Mouse (Mus musculus): ENCODE results near the gene Git1.
A peak's percentile ranks its signal among the peaks of the same experiment; 100 is the strongest.

The Git1 gene

DNA sequence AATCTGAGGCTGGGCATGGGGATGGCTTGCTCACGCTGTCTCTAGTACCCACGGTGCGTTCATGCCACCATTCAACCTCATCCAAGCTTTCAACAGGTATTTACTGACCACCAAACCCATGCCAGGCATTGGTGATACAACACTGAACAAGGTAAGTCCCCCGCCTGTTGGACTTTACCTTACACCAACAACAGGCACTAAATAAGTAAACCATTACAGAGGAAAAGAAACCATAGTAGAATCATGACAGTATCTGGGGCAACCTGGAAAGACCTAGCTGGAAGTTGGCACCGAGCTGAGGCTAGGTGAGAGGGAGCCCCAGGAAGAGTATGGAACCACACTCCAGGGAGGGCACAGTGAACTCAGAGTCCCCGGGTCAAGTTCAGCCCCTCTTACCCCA lies 16.5 kb upstream of the Git1 start:
- ATAC-seq (ENCODE audit: insufficient number of reproducible peaks, low FRiP score, low TSS enrichment): no peak

DNA sequence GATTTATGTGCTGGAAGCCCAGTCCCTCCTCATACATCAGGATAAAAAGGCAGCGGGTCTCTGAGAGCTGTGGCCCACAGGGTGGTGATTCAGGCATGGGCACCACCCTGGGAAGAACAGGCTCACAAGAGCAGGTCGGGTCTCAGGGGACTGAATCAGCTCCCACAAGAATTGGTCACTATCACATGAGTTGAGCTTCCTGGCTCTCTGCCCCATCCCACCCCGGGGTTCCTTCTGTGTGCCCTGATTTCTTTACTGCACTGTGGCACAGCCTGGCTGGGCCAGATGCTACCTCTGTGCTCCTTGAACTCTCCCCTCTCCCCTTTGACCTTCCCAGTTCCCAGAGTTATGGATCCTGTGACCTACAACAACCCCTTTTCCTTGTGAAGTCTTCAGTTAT lies 10.3 kb upstream of the Git1 start:
- ATAC-seq (ENCODE audit: insufficient number of reproducible peaks, low FRiP score, low TSS enrichment): no peak

DNA sequence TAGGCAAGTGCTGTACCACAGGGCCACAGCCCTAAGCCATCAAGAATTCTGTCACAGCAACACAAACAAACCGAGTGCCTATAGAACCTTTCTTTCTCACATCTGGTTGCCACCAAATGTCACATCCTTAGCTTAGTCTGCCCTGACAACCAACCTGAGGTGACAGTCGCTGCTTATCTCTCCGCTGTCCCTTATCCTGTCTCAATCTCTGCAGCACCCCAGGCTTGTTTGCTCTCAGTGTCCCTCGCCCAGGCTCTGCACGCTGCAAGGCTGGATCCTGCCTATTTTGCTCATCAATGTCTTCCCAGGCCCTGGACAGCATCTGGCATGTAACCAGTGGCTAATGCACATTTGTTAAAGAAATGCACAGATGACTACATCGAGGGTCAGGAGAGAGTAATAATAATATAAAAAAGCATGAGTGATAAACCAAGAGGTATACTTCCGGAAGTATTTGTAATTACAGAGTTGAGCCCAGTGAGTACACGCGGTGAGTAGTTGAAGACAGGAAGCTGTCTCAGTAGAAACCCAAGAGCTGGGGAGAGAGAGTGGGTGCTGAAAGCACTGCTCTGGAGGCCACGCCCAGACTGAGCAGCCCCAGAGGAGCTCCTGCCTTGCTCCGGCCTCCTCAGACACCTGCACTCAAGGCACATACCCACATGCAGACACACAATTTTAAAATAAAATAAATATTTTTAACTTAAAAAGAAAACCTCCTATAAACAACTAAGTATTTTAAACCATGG lies 9.7 kb upstream of the Git1 start:
- no peak for ATAC-seq (ENCODE audit: insufficient number of reproducible peaks, low FRiP score, low TSS enrichment)

DNA sequence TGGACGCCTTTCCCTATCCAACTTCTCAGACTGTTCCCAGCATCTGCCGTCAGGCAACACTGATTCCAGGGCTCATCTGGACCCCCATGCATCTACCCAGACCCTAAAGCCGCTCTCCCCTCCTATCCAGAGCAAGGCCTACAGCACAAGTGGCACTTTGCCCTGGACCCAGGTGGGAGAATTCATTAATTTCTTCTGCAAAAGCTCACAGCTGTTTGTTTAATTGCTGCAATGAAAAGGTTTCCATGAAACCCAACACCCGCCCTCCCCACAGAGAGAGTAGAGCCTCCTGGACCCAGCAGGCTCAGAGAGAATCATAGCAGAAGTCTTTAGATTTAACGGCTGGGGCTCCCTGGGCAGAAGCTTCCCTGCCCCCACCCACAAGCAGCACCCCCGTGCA lies 8.1 kb upstream of the Git1 start:
- no peak for ATAC-seq (ENCODE audit: insufficient number of reproducible peaks, low FRiP score, low TSS enrichment)

DNA sequence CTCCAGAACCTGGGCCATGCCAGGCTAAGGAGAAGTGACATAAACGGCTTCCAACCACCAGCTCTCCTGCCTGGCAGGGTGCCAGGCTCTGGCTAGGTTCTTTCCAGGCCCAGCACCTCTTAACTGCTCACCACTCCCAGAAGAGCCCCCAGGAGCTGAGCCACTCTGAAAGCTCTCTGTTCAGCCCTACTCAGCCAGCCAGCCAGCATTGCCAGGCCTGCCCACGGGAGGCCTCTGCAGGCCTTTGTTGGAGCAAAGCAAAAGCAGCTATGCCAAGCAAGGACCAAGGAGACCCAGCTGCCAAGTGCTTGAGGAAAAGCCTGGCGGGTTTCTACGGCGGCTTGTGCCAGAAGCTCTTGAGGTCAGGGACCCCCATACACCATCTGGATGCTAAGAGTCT lies 6.6 kb upstream of the Git1 start:
- no peak for ATAC-seq (ENCODE audit: insufficient number of reproducible peaks, low FRiP score, low TSS enrichment)

DNA sequence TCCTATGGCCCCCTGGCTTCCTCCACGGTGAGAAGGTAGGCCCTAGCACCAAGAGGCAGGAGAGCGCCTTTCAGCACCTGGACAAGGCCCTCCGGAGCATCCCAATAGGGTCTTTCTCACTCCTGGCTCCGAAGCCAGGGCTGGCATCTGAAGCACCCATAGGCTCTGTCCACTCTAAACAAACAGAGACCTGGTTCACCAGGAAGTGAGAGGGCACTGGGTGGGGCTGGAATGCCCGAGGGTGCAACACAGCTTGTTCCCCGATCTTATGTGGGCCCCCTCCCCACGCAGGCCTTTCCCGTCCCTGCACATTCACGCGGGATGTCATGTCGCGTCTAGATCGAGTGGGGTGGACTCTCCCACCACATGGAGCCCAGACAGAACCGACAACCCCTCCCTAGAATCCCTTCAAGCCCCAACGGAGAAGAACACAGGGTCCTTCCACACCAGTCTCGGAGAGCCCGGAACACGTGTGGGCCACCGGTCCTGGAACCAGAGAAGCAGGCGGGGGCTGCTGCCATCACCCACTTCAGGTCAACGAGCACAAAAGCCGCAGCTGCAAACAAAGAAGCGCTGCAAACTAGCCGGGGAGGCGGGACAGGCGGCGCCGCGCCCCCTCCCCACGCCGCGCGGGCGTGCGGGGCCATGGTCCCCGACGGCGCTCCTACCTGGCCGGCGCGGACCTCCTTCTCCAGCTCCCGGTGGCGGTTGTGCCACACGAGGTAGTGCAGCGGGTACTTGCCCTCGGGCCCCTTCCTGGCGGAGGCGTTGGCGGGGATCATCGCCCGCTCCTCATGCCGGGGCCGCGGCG lies 4.4 kb upstream of the Git1 start:
- no peak for ATAC-seq (ENCODE audit: insufficient number of reproducible peaks, low FRiP score, low TSS enrichment)

DNA sequence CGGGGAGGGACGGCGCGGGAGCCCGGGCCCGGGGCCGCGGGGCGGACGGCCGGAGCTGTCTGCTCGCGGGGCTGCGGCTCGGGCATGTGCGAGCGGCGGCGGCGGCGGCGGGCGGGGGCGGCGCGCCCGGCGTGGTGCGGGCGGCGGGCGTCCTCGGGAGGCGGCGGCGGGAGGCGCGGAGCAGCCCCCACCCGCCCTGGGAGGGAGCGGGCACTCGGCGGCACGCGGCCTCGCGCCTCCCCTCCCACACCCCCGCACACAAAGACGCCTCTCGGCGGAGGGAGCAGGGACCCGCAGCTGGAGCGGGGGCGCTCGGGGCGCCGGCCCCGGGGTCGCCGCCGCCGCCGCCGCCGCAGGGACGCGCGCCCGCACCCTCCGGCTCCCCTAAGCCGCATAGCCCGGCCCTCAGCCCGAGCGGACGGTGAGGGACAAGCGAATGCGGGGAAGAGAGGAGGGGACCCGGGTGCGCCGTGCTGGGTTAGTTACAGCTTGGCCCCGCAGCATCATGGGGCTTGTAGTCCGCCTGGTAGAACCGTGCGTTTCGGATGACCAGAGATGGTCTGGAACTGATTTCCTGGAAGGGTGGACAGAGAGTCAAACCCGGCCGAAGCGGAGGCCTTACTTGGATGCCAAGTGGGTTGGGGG lies 3.6 kb upstream of the Git1 start, which contains the start of gene Ankrd13b:
Ankrd13b (minus strand) TSS at position 88 of the 645 bp plus-strand sequence.
- ATAC-seq (ENCODE audit: insufficient number of reproducible peaks, low FRiP score, low TSS enrichment): peak; percentile 52; the same call in 1 of the 2 replicates

DNA sequence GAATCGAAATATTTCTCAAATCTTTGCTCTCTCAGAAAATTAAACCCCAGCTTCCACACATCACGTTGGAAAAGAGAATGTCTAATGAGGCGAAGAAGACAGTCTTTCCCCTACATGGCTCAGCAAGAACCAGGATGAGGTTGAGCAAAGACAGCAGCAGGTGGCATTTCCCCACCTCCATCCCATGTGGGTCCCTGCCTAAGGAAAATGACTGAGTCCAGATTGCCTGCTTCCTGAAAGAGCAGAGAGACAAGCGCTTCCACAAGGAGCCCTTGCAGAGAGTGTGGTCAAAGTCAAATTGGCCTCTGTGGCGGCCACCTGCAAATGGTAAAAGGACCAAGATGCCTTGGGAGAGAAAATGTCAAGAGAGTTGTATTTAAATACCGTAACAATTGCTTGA lies 2.9 kb upstream of the Git1 start:
- no peak for ATAC-seq (ENCODE audit: insufficient number of reproducible peaks, low FRiP score, low TSS enrichment)

DNA sequence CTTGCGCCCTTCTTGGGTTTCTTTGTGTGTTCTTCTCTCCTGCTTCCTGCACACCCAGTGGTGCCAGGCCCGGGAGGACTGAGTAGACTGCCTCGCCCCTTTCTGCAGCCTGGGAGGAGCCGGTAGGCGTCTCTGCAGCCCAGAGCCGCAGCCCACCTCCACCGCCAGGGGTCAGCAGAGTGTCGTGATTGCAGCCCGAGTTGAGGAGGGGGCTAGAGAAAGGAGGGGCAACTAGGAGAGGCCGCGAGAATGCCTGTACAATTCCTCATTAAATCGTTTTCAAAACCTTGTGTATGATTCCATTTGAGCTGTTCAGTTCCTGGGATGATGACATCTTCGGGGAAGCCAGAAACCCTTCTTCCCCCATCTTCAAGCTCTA lies 2.2 kb upstream of the Git1 start:
- no peak for ATAC-seq (ENCODE audit: insufficient number of reproducible peaks, low FRiP score, low TSS enrichment)

DNA sequence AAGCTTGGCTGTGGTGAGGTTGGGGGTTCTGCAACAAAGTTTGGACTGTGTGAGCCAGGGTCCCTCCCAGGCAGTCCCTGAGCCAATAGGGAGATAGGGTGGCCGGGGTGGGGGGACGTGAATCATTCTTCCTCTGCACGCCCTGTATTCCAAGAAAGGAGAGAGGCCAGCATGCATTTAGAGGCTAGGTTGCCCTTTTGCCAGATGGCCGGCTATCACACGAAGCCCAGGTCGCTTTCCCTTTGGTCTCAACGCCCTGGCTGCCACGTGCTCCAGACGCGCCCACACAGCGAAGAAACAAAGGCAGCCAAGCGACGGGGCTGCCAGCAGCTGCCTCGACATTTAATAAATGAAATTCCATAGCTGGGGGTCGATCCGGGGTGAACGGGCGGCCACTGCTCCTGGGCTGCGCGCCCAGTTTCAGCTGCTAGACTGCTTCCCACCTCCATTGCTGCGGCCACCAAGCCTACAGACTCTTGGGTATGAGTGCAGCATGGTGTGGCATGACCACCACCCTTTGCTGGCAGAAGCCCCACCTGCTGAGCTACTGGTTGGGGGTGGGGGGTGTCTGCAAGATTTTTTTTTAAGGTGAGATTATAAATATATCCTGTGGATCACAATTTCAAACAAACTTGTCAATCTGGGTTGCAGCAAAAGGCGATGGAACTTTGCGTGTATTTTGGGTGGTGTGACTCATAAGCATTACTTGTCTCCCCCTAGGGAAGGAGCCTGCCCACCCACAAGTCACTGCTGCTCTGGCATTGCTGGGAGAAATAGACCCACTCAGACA lies 1.7 kb upstream of the Git1 start:
- ATAC-seq (ENCODE audit: insufficient number of reproducible peaks, low FRiP score, low TSS enrichment): no peak

DNA sequence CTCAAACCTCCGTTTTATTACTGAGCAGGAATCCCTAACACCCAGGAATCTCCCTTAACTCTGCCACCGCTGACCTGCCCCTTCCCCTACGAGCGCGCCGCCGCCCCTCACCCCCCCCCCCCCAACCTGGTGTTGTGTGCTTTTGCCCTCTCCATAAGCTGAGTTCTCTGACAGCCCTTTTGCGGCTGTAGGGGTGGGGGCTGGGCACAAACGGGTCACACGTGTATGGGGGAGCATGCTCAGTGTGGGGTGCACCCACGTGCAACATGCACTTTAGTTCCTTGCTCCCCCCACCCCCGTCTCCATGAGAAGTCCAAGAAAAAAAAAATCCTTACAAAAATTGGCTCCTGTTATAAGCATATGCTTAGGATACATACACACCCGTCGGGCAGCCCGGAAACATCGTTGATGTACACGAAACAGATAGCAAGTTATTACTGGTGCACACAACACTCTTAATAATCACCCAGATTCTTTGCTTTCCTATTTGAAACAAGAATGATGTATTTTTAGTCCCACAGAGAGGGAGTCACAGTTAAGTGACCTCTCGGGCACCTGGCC lies 971 bp upstream of the Git1 start:
- ATAC-seq (ENCODE audit: insufficient number of reproducible peaks, low FRiP score, low TSS enrichment): no peak

DNA sequence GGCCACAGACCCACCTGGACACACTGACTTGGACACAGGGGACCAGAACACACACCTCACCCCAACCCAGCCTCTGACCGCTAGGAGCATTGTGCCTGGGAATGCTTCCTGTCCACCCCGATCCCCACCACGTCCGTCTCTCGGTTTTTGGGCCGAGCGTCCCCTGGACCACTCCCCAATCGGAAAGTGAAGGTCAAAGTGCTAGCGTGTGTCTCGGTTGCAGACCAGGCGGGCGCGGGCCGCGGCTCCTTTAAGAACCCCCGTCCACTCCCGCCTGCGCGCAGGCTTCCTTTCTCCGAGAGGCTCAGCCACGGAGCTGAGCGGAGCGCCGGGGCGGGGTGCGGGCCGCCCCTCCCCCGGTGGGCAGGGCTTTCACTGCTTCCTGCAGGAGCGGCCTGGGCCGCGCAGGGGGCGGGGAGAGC lies 440 bp upstream of the Git1 start:
- ATAC-seq (ENCODE audit: insufficient number of reproducible peaks, low FRiP score, low TSS enrichment): peak; percentile 69

DNA sequence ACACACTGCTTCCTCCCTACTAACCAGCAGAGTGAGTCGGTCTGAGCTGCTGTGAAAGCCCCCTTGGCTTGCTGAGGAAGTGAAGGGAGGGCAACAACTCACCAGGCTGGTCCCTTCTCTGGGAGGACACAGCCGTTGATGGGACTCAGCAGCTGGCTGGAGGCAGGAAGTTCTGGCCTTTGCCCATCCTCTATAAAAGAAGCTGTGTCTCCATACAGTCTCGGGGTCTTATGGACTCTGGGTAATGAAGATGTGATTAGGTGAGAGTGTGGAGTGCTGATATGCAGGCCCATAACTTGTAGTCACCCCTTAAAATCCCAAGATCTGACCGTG lies 948 bp downstream of the Git1 start:
- ATAC-seq (ENCODE audit: insufficient number of reproducible peaks, low FRiP score, low TSS enrichment): no peak

DNA sequence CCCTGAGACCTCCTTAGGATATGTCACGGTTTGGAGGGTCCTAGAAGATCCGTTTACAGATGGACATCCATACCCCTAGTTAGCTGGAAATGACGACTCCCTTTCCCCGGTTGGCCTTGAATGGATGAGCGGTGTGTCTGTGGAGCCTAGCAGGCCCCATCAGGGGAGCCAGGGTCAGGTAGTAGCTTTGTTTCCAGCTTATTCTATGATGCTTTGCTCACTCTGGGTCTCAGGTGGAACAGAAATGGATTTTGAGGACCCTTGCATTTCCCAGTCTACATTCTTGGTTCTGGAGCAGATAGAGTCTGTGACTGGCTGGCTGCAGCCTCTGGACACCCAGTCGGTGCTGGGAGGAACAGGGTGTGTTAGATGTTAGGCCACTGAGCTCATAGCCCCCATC lies 1.4 kb downstream of the Git1 start:
- no peak for ATAC-seq (ENCODE audit: insufficient number of reproducible peaks, low FRiP score, low TSS enrichment)

DNA sequence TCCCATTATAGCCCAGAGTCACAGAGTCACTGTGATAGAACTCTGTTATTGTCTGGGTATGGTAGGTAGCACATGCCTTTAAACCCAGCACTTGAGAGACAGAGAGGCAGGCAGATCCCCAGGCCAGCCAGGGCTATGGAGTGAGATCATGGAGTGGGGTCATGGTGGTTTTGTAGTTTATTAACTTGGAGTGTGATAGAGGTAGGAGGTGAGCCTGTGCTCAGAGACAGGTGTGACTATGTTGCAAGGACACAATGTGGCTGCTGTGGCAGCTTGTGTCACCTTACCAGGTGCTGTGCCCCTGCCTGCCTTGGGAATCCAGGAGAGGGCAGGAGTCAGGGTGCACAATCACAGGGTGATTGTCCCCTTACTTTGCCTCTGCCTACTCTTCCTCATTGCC lies 2.1 kb downstream of the Git1 start:
- ATAC-seq (ENCODE audit: insufficient number of reproducible peaks, low FRiP score, low TSS enrichment): no peak

DNA sequence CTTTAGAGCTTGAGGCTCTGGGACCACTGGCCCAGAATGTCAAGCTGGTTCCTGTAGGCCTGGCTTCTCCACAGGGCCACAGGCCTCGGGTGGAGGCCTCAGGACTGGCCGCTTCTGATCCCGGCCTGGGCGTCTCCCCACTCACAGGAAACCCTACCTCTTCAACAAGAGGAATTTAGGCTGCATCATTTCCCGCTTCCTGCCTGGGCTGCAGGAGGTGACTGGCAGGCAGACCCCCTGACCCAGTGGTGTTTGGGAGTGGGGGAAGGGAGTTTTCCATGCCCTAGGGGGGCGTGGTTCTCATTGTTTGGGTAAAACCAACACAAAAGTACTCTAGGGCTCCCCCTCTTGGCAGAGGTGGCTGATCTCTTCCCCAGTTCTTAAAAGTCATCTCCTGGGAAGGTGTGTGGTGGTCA lies 4.0 kb downstream of the Git1 start:
- ATAC-seq (ENCODE audit: insufficient number of reproducible peaks, low FRiP score, low TSS enrichment): no peak

DNA sequence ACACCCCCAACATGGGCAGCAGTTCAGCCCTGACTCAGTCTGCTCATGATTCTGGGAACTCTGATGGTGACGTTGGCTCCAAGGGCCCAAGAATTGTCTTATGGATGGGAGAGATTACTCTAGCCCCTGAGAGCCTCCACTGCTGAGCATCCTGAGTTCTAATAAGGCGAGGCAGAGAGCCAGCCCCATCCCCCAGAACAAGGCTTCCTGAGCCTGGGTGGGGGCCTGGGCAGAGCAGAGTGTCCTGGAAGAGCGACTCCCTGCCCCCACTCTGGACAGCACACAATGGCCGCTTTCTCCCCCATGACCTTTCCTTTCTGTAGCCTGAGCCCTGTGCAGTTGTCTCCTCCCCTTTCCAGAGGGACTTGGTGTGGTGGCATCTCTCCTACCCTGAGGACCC lies 4.5 kb downstream of the Git1 start:
- no peak for ATAC-seq (ENCODE audit: insufficient number of reproducible peaks, low FRiP score, low TSS enrichment)

DNA sequence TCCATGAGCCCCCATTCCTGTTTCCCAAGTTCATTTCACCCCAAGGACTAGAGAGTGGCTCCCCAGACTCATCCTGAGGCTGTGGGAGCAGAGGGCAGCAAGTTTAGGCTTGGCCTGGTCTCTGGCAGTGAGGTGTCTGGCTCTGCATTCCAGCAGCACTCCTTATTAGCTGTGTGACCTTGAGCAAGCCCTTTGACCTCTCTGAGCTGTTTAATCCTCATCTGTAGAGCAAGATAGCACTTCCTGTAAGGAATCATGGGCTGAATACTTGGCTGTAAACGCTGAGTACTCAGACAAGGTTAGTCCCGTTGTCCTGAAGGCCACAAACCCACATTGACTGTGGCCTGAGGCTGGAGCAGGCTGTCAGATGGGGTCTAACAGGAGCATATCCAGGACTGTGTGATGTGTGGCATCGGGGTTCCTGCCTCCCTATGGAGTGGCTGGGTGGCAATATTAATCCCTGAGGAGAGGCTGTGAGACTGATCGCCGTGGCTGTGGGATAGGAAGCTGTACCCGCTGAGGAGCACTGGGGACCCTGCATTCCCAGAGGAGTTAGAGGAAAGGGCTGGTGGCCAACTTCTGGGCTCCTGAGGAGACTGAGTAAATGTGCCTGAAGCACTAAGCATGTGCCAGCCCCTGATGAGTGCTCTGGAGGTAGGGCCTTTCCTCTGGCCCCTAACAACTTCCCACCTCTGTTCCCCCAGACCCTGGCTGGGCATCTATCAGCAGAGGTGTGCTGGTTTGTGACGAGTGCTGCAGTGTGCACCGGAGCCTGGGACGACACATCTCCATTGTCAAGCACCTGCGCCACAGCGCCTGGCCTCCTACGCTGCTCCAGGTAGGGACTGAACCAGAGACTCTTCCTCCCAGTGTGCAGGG lies 5.1 kb downstream of the Git1 start:
- no peak for ATAC-seq (ENCODE audit: insufficient number of reproducible peaks, low FRiP score, low TSS enrichment)

DNA sequence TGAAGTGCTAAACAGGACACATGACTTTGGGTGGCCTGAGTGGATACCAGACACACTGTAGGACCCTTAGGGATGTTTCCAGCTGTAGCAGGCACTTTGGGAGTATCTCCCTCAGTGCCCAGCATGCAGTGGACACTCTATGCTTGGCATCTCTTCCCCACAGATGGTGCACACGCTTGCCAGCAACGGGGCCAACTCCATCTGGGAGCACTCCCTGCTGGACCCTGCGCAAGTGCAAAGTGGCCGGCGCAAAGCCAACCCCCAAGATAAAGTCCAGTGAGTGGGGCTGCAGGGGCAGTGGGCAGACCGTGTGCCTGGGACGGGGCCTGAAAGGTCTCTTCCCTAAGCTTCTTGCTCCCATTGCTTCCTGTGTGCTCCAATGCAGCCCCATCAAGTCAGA lies 6.0 kb downstream of the Git1 start:
- ATAC-seq (ENCODE audit: insufficient number of reproducible peaks, low FRiP score, low TSS enrichment): peak; percentile 29; the same call in 1 of the 2 replicates
